Mouse (Mus musculus) MEL-GATA-1-ER (cell line): ENCODE results near the gene Olfr118.
"Not testable (repeated sequence)": the region's sequence is repeated elsewhere in the genome, so short reads cannot be mapped to it uniquely, and the experiment has no call there.

Experiments used
- DNase-seq: peaks from one replicate; pipeline ENCODE4 v3.0.0-alpha.2; 2012; ENCODE audit warnings: low read depth; ENCODE audit errors: extremely low read depth

The Olfr118 gene

GRCm38 (mm10) chr17:37666688-37667087 lies at the start of gene Olfr118:
Gene Olfr118 (plus strand): TSS chr17:37666988.
- no peak for DNase-seq

DNA sequence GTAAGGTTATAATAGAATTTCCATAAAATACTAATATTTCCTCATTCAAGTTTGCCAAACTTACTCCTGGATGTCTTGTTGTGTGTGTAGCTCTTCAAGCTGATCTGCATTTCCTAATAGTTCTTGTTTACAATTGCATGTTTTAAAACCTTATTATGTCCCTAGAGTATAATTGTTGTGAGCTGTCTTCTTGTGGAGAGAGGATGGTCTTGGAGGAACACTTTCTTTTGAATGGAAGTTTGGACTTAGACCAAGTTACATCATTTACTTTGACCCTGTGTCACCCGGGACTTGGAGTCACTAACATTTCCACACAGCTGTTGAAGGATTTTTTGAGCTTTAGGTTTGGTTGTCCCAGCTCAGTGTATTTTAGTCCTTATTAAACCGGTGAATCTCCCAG lies 39.8 kb upstream of the Olfr118 start, which contains the start of the genes Olfr115 and Olfr116:
Gene Olfr115 (minus strand): TSS at position 101 of the 400 bp plus-strand sequence.
Gene Olfr116 (minus strand): TSS at position 191 of the 400 bp plus-strand sequence.
- no peak for DNase-seq

DNA sequence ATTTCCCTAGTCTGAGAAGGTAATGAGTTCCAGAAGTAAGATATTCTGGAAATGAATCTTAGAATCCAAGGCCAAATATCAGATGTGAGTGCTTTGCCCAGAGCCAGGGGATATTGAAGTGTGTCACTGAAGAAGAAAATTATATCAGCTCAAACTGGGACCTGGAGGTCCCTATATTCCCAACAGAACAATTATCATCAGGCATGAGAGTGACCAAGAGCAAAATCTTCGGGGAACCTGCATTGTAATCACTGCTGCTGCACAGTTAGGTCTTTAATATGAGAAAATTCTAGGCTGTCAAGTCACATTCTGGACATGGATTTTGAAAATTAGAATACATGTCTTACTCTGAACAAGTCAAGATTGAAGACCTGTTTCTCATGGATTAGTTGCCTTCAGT lies 3.1 kb upstream of the Olfr118 start, which contains the start of gene Olfr117:
Gene Olfr117 (minus strand): TSS at position 101 of the 400 bp plus-strand sequence.
- no peak for DNase-seq

GRCm38 (mm10) chr17:37696264-37696663 lies 29.5 kb downstream of the Olfr118 start, which contains the start of gene Olfr119:
Gene Olfr119 (plus strand): TSS chr17:37696564.
- not testable (repeated sequence) for DNase-seq

GRCm38 (mm10) chr17:37721508-37721907 lies 54.7 kb downstream of the Olfr118 start, which contains the start of gene Olfr120:
Gene Olfr120 (plus strand): TSS chr17:37721808.
- DNase-seq: no peak
